Mouse (Mus musculus): ENCODE results near the gene Tm2d3.

Tm2d3 gene

DNA sequence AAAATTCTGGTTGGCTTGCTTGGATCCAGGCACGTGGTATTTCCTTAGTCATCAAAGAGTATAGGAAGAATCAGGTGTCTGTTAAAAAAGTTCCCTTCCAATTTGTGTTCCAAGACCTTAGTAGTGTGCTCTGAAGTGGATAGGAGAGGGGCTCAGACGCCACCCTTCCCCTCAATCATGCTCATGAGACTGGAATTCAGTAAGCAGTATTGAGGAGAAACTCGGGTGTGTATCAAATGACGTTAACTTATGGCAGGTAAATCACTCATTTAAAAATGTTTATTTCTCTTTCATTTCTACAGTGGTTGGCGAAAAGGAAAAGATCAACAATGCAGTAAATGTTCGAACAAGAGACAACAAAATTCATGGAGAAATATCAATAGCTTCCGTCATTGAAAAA lies at the start of gene Tm2d3:
TSS of gene Tm2d3 (plus strand) at position 301 of the 400 bp plus-strand sequence.
- DNase-seq = no peak

DNA sequence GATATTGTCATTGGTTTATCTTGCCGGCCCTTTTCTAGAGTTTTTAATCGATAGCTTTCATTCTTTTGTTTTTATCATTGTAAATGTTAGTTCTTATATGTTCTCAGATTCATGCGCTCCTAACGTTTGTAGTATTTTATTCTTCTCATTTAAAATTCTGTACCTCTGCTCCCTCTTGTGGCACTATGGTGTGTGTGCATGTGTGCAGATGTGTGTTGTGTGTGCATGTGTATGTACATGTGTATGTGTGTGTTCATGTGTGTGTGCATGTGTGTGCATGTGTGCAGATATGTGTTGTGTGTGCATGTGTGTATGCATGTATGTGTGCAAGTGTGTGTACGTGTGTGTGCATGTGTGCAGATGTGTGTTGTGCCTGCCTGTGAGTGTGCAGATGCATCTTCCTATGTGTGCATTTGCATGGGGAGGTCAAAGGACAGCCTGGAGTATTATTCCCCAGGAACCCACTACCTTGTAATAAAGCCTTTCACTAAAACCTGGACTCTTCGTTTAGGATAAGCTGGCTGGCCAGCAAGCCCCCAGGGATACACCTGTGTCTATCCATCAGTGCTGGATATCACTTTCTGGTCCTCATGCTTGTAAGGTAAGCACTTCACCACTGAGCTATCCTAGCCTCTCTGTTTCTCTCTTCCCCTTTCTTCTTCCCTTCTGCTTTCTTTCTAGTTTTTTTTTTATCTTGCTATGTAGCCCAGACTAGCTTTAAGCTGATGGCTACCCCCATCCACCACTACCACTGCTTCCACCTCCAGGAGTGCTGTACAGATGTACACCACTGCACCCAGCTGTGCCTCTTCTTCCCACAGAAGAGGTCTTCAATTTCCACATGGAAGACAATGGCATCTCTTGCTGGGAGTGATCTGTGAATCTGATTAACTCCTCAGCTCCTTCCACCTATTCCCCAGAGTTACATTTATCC lies 48.3 kb upstream of the Tm2d3 start:
- DNase-seq = no peak

DNA sequence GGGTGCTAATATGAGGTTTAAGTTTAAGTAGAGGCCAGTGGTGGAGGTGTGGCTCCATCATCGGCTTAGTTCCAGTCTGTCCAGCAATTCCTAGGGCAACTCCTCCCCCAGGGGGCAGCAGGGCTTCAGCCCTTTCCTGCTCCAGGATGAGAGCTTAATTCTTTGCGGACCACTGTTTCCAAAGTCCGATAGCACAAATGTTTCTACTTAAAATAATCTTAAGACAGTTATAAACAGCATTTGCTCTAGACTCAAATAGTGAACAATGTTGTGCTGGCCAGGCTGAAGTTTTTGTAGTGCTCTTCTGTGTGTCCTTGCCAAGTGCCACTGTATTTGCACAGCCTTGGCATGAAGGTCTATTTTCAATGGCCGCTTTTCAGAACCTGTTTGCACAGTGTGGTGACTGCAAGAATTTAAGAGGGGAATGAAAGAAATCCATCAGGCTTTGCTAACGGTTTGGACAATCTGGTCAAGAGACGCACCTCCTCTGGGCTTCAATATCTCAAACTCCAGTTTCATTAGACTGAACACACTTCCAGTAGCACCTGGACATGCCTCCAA lies 47.0 kb upstream of the Tm2d3 start:
- DNase-seq = no peak

DNA sequence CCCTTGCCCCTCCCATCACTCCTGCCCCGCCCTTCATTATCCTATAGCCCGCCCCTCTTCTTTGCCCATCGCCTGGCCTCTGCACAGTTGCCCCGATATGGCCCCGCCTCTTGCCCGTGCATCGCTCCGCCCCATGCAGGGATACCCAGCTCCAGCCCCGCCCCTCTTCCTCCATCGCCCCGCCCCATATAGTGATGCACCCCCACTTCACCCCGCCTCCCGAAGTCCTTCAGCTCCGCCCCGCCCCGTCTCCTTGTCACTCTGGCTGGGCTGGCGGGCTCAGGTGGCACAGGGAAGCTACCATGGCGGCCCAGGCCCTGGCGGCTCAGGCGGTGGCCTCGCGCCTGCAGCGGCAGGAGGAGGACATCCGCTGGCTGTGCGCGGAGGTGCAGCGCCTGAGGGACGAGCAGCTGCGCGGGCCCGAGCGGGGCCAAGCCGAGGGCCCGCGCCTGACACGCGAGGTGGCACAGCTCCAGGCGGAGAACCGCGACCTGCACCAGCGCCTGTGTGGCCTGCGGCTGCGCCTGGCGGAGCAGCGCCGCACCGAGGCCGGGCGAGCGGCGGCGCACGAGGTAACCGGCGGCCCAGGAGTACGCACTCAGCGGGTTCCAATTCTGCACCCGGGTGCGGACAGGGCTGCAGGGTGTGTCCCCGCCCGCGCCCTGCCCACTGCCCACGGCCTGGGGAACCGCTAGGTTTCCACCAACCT lies 46.2 kb upstream of the Tm2d3 start, which contains the start of gene Tarsl2:
TSS of gene Tarsl2 (plus strand) at position 256 of the 709 bp plus-strand sequence.
- peak; percentile 98 to 99 for DNase-seq

DNA sequence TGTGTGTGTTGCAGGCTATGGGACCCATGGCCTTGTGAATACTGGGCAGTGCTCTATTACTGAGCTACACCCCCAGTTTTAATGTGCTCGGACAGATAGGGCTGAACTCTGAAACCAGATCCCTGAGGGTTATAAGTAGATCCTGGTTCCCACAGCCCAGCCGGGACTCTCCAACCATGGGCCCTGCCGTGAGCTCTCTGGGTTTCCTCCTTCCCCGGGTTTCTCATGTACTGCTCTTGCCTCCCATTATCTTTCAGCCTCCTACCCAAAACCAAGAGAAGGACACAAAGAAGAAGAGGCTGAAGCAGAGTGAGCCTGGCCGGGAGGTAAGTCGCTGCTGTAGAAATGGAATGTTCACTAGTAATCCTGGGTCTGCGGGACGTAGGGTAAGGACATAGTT lies 45.0 kb upstream of the Tm2d3 start:
- no peak for DNase-seq

DNA sequence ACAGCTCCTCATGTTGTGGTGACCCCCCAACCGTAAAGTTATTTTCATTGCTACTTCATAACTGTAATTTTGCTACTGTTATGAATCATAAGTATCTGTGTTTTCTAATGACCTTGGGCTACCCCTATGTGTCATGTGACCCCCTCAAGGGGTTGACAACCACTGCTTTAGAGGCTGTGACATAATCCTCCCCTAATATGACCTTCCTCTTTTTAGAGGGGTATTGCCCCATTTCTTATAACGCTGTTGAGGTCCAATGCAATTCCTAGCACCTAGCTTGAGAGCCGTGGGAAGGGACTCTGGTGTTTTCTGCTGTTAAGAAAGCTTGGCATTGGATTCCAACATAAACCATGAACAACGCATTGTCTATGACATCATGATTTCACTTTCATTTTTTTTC lies 40.3 kb upstream of the Tm2d3 start:
- no peak for DNase-seq

DNA sequence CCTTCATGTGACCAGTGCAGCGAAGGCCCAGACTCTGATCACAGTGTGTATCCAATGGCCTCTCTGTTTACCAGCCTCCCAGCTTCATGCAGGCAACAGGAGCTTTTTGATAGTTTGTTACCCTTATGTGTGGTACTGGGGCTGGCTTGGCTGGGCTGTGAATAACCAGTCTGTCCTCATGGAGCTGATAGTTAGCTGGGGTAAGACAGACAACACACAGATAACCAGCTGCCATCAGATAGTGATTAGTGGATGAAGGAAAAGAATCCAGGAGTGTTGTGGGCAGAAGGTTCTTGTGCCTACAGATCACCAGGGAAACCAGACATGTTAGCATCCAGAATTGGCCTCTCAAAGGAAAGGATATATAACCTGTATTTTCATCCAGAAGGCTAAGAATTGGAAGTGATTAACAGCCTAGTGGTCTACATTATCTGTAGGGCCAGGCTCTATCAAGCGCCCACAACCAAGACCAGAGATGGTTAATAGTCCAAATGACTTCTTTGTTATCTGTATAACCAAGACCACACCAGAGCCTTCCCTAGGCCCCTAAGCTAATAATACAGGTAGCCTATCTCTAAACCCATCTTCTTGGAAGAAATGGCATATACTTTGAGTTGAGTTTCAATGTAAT lies 33.4 kb upstream of the Tm2d3 start:
- no peak for DNase-seq

DNA sequence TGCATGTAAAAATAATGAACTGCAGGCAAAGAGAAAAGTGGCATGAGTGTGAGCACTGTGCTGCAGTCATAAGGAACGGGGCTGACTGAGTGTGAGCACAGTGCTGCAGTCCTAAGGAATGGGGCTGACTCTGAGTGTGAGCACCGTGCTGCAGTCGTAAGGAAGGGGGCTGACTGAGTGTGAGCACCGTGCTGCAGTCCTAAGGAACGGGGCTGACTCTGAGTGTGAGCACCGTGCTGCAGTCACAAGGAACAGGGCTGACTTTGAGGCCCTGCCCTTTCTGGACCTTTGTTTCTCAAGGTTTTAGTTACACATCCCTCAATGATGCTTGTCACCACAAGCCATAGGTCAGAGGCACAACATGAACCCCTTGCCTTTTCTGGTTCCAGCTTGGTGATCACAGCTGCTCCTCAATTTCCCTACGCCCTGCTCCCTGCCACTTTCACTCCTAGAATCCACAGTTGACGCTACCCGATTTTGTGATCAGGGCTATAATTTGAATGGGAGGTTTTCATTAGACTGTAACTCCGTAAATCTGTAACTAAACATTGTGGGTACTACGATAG lies 27.7 kb upstream of the Tm2d3 start:
- DNase-seq = no peak

DNA sequence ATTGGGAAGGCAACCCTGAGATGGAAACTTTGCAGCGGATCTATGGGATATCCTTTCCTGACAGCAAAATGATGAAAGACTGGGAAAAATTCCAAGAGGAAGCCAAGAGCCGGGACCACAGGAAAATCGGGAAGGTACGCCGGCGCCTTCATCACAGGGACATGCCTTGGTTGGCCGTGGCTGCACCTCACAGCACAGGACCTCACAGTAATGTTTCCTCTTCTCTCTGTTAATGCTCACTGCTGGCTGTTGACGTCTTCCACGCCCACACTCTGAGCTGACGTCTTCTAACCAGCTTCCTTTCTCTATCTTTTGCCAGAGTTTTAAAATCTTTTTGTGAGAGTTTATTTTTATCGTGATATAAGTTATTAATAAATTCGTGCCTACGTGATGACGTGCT lies 27.1 kb upstream of the Tm2d3 start:
- DNase-seq = peak; percentile 46 to 63

DNA sequence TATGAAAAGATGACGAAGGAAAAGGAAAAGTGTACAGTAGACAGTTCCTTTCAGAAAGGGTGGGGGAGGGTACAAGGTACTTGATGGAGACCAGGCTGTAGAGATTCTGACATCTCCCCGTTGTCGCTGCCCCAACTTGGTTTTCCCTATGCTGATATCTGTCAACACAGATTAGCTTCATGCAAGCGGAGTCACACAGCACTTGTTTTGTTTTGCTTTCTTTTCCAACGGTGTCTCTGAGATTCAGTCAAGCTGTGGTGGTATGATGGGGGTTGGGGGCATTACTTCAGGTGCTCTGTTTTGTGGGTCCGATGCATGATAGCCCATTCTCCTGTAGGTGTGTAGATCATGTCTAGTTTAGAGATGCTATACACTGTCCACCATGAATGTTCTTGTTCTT lies 23.5 kb upstream of the Tm2d3 start:
- no peak for DNase-seq

DNA sequence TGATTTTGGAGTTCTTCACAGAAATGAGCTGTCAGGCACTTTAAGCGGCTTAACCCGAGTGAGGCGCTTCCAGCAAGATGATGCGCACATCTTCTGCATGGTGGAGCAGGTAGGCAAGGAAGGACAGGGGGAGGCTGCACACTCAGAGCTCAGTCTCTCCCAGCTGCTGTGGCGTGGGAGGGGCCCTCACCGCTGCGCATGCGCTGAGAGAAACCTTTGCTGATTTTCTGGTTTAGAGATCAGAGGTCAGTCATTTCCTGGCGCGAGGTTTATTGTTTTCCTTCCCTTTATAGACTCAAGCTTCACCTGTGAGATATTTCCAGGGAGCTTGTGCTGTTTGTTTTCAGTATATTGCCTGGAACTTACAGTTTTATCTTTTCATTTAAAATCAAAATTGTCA lies 12.9 kb upstream of the Tm2d3 start:
- DNase-seq = peak; percentile 13 to 37

DNA sequence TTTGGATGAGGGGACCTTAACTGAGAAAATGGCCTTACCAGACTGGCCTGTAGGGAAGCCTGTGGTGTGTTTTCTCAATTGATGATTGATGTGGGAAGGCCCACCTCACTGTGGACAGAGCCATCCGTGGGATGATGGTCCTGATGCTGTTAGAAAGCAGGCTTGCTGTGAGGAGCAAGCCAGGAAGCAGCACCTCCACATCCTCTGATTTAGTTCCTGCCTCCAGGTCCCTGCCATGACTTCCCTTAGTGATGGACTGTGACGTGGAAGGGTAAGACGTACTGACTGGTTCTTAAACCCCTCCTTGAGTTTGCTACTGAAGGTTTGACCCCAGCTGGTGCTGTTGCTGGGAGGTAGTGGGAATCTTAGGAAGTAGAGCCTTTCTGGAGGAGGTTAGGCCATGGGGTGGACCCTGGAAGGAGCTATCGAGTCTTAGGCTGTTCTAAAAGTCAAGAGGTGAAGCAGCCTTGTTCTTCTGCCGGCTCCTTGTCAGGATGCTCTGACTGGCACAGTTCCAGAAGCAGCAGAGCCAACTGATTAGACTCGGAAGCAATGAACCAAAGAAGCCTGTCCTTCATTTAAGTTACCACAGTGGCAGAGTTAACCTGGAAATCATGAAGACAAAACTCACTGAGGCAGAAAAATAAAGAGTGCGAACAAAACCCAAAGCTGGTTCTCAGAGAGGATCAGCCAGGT lies 11.9 kb upstream of the Tm2d3 start:
- peak in 1 of 2 experiments; percentile 21 for DNase-seq

DNA sequence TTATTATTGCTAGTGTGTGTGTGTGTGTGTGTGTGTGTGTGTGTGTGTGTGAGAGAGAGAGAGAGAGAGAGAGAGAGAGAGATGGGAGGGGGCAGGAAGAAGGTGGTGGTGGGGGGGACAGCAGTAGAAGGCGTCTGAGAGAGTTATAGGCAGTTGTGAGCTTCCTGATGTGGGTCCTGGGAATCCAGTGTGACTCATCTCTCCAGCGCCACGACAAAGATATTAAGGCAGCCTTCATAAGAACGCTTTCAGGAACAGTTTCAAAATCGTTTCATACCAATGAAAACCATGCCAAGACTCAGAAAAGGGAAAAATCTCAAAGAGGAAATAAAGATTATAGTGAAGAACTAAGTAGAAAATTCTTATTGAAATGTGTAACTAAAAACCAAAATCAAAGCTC lies 9.8 kb upstream of the Tm2d3 start:
- no peak for DNase-seq

DNA sequence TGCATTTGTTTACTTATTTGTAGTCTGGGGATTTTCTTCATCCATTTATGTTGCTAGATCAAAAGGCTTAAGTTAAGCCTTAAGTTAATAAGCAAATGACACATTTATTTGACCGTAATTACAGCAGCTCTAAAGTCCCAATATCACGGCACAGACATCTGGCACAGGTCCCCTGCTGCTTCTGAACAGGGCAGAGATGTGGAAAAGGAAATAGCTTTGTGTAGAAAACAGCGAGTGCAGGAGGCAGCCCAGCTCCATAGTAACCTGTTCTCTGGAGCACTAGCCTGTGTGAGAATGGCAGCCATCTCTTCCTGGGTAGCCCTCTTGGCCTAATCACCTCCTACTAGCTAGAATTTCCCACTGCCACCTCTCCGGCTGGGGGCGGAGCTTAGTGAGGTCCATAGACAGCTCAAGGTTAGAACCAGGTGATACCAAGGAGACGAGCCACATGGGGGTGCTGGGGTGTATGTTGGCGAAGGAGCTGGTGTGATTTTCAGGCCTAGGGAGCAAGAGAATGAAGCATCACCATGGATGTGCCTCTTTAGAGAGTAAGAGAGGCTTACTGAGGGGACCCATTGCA lies 6.6 kb upstream of the Tm2d3 start:
- no peak for DNase-seq

DNA sequence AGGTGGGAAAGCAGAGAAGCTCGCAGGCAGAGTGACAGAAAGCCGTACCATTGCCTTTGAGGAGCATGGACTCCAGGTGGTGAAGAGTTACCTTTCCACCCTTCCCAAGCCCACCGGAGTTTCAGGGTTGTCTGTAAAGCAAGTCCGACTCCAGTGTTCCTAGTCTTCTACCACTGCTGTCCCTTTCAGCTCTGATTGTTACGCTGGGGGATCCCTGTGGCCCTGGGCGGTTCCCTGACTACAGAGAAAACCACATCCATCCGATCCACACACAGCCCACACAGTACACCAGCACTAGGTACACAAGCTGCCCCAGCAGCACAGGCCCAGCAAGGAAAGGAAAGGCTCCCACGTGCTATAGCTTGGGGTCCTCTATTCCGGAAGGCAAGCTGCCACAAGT lies 4.3 kb upstream of the Tm2d3 start:
- DNase-seq = no peak

DNA sequence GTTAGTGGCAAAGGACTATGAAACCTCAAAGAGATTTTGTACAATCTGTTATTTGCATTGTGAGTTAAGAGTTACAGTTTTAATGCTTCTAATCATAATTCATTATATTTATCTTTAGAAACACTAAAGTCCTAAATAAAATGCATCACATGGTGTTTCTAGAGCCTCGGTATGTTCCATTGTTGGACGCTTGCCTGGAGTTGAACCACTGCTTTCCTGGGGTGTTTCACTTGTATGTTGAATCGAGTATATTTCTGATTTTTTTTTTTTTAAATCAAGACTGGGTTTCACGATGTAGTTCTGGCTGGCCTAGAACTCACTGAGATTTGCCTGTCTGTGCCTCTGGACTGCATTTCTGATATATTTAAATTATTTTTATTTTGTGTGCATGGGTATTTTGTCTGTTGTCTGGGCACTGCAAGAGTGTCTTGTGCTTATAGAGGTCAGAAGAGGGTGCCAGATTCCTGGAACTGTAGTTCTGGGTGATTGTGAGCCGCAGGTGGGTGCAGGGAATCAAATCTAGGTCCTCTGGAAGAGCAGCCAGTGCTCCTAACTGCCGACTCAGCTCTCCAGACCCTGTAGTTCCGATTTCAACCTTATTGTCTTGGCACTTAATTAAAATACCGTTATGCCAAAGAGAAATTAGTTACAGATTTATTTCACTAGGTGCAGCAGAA lies 1.1 kb downstream of the Tm2d3 start:
- DNase-seq = no peak

DNA sequence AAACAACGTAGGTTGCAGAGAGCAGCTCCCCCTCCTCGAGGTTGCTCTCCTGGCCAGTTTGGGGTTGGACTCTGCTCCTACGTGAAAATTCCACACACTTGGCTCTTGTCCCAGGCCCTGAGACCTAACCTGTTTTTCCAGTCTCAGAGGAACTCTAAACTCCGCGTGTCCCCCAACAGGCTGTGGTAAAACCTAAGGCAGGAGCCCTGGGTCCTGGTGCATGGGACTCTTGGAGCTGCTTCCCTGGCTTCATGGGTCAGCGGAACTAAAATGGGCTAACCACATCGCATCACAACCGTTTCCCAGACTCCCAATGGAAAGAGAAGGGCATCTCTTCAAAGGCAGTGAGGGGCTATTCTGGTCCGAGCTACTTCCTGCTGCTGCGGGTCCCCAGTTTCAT lies 1.9 kb downstream of the Tm2d3 start:
- DNase-seq = peak; percentile 85 to 87

DNA sequence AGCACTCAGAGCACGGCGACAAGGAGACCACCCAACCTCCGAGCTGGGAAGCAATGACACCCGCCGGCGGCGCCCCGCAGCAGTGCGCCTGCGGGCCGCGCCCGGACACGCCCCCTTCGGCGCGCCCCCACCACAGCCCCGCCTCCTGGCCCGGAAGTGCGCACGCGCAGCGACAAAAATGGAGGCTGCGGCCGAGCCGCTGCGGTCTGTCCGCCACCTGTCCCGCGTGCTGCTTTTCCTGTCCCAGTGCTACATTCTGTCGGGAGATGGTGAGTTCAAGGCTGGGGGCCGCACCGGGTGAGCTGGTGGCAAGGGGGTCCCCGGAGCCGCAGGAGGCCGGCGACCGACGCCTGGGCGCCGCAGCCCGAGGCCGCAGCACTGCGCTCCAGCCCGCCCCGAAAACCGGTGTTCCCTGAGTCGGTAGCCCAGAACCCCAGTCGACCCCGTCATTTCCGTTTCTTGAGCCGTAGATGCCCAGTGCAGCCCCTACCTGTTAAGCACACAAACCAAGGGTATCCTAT lies 2.4 kb downstream of the Tm2d3 start:
- DNase-seq = peak; percentile 85 to 89

DNA sequence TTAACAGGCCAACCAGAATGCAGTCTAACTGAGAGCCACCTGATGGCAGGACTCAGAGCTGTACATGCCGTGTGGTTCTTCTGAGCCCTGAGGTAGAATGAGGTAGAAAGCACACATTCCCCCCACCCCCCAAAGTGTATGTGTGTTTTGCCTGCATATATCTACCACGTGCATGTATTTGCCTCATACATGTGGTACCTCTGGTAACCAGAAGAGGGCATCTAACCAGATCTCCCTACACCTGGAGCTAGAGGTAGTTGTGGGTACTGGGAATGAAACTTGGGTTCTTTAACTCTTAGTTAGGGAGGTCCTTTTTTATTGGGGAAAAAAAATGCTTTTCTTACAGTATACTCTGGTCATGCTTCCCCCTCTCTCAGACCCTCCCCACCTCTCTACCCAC lies 5.5 kb downstream of the Tm2d3 start:
- peak in 1 of 2 experiments; percentile 24 for DNase-seq

DNA sequence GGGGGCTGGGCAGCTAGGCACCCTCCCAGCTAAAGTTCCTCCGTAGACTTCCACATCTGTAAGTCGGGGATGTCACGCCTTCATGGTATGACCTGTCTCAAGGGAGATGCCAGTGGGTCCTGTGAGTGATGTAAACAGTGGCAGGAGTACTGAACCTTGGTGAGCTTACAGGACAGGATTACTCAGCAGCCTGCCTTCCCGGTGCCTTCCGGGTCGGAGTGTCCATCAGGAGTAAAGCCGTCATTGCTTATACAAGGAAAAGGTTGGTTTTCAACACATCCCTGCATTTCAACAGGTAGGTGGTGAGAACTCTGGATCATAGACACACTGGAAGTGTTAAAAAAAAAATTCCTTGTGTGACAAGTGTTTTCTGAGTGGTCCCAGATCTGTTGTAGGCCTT lies 11.1 kb downstream of the Tm2d3 start:
- DNase-seq = no peak

DNA sequence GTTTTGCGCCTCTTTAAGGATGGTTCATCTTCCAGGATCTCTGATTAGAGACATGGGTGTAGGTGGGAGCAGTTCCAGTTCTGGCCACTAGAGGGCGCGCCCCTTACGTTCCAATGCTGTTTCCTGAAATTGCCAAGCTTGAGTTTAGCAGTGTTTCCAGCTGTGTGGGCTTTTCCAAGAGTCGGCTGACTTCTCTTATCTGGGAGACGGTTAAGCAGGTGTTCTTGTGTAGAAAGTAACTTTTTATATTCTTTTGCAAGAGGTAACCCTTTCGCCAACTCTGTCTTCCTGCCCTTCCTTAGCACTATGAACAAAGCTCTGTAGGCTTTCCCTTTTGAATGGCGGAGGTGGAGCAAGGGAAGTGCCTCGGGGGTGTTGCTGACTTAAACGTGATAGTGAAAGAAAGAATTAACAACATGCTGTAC lies 13.9 kb downstream of the Tm2d3 start:
- DNase-seq = peak; percentile 73 to 86

All from kidney, postnatal 25 days (tissue).